Mouse (Mus musculus): ENCODE results near the gene 1700056E22Rik. TPM values are rescaled to one million over a fixed set of nuclear protein-coding genes. Genes with fewer than 3 reads are reported as not detected.

Gene 1700056E22Rik
- total RNA-seq, 1 experiment, result 1.1 TPM

DNA sequence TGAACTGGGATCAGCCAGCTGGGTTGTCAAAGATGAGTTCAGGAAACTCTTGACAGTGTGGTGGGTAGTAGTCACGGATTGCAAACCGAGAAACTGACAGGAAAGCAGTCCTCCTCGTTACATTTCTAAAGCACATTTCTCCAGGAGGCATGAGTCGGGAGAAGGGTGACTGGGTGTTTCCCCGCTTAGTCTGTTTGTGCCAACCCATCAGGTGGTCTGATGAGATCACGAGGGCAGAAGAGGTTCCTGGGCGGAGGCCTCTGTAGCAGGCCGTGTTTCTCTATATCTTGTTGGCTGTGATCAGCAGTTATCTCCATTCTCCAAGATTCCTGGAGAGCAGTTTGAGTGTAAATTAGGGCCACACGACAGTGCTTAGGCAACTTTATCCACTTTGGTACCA lies 8.6 kb upstream of the 1700056E22Rik start:
- no peaks in the 10 kb centered on the region for H3K9me3 ChIP-seq (ENCODE audit: control insufficient read depth, insufficient read depth, low read depth, low read length)
- H3K4me1 ChIP-seq (ENCODE audit: control insufficient read depth in 2 of 2, insufficient read depth in 2 of 2, low read length in 2 of 2, poor library complexity in 1 of 2), result peaks cover 4 to 5% of the 10 kb centered on the region in 2 experiments; a peak in 2 of 4 replicates
- TF ChIP-seq ZC3H11A (IDR thresholded peaks at IDR 0.05; ENCODE audit: borderline replicate concordance, low read depth, low read length) (no peak), CHD2 (IDR thresholded peaks at IDR 0.05; ENCODE audit: low read depth, low read length) (no peak), HCFC1 (IDR thresholded peaks at IDR 0.05; ENCODE audit: borderline replicate concordance, insufficient read depth, low read length) (no peak), MAFK (IDR thresholded peaks at IDR 0.05; ENCODE audit: insufficient read depth, low read depth, low read length) (no peak), ZNF384 (IDR thresholded peaks at IDR 0.05; ENCODE audit: low read depth, low read length) (no peak)
- in situ Hi-C loops (cut with MboI; ENCODE audit: low sequenced_read_pairs in 2 of 2, unreplicated experiment in 2 of 2), result no loop called here
- H3K27ac ChIP-seq (ENCODE audit: insufficient read depth, low read depth, low read length, poor library complexity, severe bottlenecking), result no peak overlapping the region
- no peak overlapping the region for H3K9ac ChIP-seq (ENCODE audit: insufficient read depth, low read depth, low read length, poor library complexity, severe bottlenecking)
- H3K4me3 ChIP-seq (ENCODE audit: insufficient read depth in 1 of 2, low read depth in 1 of 2, low read length in 2 of 2, poor library complexity in 1 of 2, severe bottlenecking in 1 of 2), result no peak overlapping the region
- no peaks in the 10 kb centered on the region for H3K36me3 ChIP-seq (ENCODE audit: control insufficient read depth, insufficient read depth, low read length, poor library complexity, severe bottlenecking)
- DNase-seq (ENCODE audit: low read depth, low spot score), result no peak

DNA sequence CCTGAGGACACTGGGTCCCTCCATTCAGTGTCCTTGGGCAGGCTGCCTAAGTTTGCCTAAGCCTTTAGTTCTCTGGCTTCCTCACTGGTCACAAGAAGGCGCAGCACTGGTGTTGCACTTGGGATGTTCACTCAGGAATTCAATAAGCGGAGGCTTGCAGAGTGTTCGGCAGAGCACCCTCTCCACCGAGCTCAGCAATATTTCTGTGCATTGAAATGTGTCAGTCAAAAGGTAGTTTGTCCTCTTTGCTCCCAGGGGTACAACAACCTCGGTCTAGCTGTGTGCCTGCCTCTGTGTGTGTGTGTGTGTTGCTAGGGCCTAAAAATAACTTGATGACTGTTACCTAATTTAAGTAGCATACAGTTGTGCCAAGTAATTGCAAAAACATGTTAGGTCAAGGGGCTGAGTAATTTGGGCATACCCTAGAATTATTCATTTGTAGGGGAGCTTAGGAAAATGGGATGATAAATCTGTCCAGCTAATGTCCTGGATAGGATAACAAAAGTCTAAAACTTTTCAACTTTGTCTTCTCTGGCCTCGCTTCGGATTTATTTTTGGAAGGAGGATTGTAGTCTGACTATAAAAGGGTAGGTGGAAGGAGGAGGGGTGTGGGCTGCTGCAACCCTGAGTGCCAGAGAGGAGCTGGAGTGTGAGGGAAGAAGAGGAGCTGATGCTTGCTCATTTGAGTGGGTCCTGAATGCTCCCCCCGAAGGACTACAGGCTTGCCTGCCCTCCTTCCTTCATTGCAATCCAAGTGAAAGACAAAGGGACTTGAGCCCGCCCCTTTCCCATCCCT lies 7.9 kb upstream of the 1700056E22Rik start:
- Histone ChIP-seq H3K27ac (ENCODE audit: insufficient read depth, low read depth, low read length, poor library complexity, severe bottlenecking) (no peak overlapping the region), H3K9ac (ENCODE audit: insufficient read depth, low read depth, low read length, poor library complexity, severe bottlenecking) (no peak overlapping the region), H3K4me1 (ENCODE audit: control insufficient read depth in 2 of 2, insufficient read depth in 2 of 2, low read length in 2 of 2, poor library complexity in 1 of 2) (peaks cover 2 to 3% of the 10 kb centered on the region in 2 experiments; a peak in 2 of 4 replicates), H3K36me3 (ENCODE audit: control insufficient read depth, insufficient read depth, low read length, poor library complexity, severe bottlenecking) (no peaks in the 10 kb centered on the region), H3K4me3 (ENCODE audit: insufficient read depth in 1 of 2, low read depth in 1 of 2, low read length in 2 of 2, poor library complexity in 1 of 2, severe bottlenecking in 1 of 2) (no peak overlapping the region), H3K9me3 (ENCODE audit: control insufficient read depth, insufficient read depth, low read depth, low read length) (no peaks in the 10 kb centered on the region)
- in situ Hi-C loops (cut with MboI; ENCODE audit: low sequenced_read_pairs in 2 of 2, unreplicated experiment in 2 of 2), result no loop called here
- TF ChIP-seq MAFK (IDR thresholded peaks at IDR 0.05; ENCODE audit: insufficient read depth, low read depth, low read length), result no peak
- no peak for TF ChIP-seq CHD2 (IDR thresholded peaks at IDR 0.05; ENCODE audit: low read depth, low read length)
- no peak for TF ChIP-seq HCFC1 (IDR thresholded peaks at IDR 0.05; ENCODE audit: borderline replicate concordance, insufficient read depth, low read length)
- no peak for TF ChIP-seq ZC3H11A (IDR thresholded peaks at IDR 0.05; ENCODE audit: borderline replicate concordance, low read depth, low read length)
- TF ChIP-seq ZNF384 (IDR thresholded peaks at IDR 0.05; ENCODE audit: low read depth, low read length), result no peak
- DNase-seq (ENCODE audit: low read depth, low spot score), result no peak

DNA sequence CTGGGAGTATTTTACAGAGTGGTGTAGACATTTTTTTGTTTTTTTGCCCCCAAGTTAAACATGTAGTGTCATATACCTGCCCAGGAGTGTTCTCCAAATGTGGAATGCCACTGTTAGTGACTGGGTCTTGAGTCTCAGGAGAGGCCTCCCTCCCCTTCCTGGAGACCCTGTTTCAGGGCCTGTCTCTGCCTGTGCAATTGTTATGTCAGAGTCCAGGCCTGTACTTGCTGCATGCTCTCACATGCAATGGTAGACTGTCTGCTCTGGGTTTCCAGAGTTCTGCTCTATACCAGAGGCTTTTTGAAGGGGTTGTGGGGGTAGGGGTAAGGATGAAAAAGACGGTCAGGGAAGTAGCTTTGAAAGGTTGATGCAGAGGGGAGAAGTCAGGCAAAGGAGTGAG lies 6.8 kb upstream of the 1700056E22Rik start:
- no peak overlapping the region for H3K9ac ChIP-seq (ENCODE audit: insufficient read depth, low read depth, low read length, poor library complexity, severe bottlenecking)
- H3K9me3 ChIP-seq (ENCODE audit: control insufficient read depth, insufficient read depth, low read depth, low read length), result no peaks in the 10 kb centered on the region
- TF ChIP-seq MAFK (IDR thresholded peaks at IDR 0.05; ENCODE audit: insufficient read depth, low read depth, low read length) (no peak), CHD2 (IDR thresholded peaks at IDR 0.05; ENCODE audit: low read depth, low read length) (no peak), ZC3H11A (IDR thresholded peaks at IDR 0.05; ENCODE audit: borderline replicate concordance, low read depth, low read length) (no peak), HCFC1 (IDR thresholded peaks at IDR 0.05; ENCODE audit: borderline replicate concordance, insufficient read depth, low read length) (no peak), ZNF384 (IDR thresholded peaks at IDR 0.05; ENCODE audit: low read depth, low read length) (no peak)
- peaks cover 2% of the 10 kb centered on the region in 2 experiments; a peak in 1 of 4 replicates for H3K4me1 ChIP-seq (ENCODE audit: control insufficient read depth in 2 of 2, insufficient read depth in 2 of 2, low read length in 2 of 2, poor library complexity in 1 of 2)
- no peaks in the 10 kb centered on the region for H3K36me3 ChIP-seq (ENCODE audit: control insufficient read depth, insufficient read depth, low read length, poor library complexity, severe bottlenecking)
- in situ Hi-C loops (cut with MboI; ENCODE audit: low sequenced_read_pairs in 2 of 2, unreplicated experiment in 2 of 2), result no loop called here
- H3K4me3 ChIP-seq (ENCODE audit: insufficient read depth in 1 of 2, low read depth in 1 of 2, low read length in 2 of 2, poor library complexity in 1 of 2, severe bottlenecking in 1 of 2), result no peak overlapping the region
- no peak for DNase-seq (ENCODE audit: low read depth, low spot score)
- no peak overlapping the region for H3K27ac ChIP-seq (ENCODE audit: insufficient read depth, low read depth, low read length, poor library complexity, severe bottlenecking)

DNA sequence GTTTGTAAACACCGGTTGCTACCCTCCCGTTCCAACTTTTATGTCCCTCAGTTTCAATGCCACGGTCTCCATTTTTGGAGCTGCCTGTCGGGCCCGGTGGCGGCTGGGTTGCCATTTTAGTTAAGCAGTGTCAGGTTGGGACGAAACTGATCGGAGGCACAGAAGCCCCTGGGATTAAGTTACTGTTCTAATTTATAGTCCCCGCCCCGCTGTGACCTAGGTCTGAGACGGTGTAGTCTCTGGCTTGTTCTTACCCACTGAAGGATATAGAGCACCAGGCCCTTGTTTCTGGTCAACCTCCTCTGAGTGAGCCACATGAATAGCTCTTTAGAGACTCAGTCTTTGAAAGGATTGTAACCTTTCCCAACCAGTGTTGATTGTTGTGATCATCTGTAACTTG lies 6.1 kb upstream of the 1700056E22Rik start:
- H3K4me3 ChIP-seq (ENCODE audit: insufficient read depth in 1 of 2, low read depth in 1 of 2, low read length in 2 of 2, poor library complexity in 1 of 2, severe bottlenecking in 1 of 2), result no peak overlapping the region
- no peak for DNase-seq (ENCODE audit: low read depth, low spot score)
- H3K4me1 ChIP-seq (ENCODE audit: control insufficient read depth in 2 of 2, insufficient read depth in 2 of 2, low read length in 2 of 2, poor library complexity in 1 of 2), result peaks cover 2% of the 10 kb centered on the region in 2 experiments; a peak in 1 of 4 replicates
- in situ Hi-C loops (cut with MboI; ENCODE audit: low sequenced_read_pairs in 2 of 2, unreplicated experiment in 2 of 2), result no loop called here
- TF ChIP-seq ZNF384 (IDR thresholded peaks at IDR 0.05; ENCODE audit: low read depth, low read length) (no peak), ZC3H11A (IDR thresholded peaks at IDR 0.05; ENCODE audit: borderline replicate concordance, low read depth, low read length) (no peak), CHD2 (IDR thresholded peaks at IDR 0.05; ENCODE audit: low read depth, low read length) (no peak), HCFC1 (IDR thresholded peaks at IDR 0.05; ENCODE audit: borderline replicate concordance, insufficient read depth, low read length) (no peak), MAFK (IDR thresholded peaks at IDR 0.05; ENCODE audit: insufficient read depth, low read depth, low read length) (no peak)
- H3K27ac ChIP-seq (ENCODE audit: insufficient read depth, low read depth, low read length, poor library complexity, severe bottlenecking), result no peak overlapping the region
- no peaks in the 10 kb centered on the region for H3K36me3 ChIP-seq (ENCODE audit: control insufficient read depth, insufficient read depth, low read length, poor library complexity, severe bottlenecking)
- H3K9me3 ChIP-seq (ENCODE audit: control insufficient read depth, insufficient read depth, low read depth, low read length), result no peaks in the 10 kb centered on the region
- H3K9ac ChIP-seq (ENCODE audit: insufficient read depth, low read depth, low read length, poor library complexity, severe bottlenecking), result no peak overlapping the region
